Mouse (Mus musculus) CD4-positive, CD25-positive, alpha-beta regulatory T cell, adult 9 weeks (primary cell): ENCODE results near the gene Acbd5. TPM values are rescaled to one million over a fixed set of nuclear protein-coding genes. Genes with fewer than 3 reads are reported as not detected.

Experiments used
- polyA plus RNA-seq: library from polyadenylated mRNA; unstranded; fragments of 100-300 nt; shearing (Covaris generic); gene quantifications from one replicate; pipeline ENCODE4 v1.2.1, GENCODE M21; 2017

Gene Acbd5
- 69.0 TPM for polyA plus RNA-seq

GRCm38 (mm10) chr2:23067552-23068369 is at the start of gene Acbd5:
TSS of gene Acbd5 (plus strand) at chr2:23068167.

GRCm38 (mm10) chr2:23040001-23040646 is 27.8 kb upstream of the Acbd5 start, which contains the start of gene Abi1:
TSS of gene Abi1 (minus strand) at chr2:23040241.

DNA sequence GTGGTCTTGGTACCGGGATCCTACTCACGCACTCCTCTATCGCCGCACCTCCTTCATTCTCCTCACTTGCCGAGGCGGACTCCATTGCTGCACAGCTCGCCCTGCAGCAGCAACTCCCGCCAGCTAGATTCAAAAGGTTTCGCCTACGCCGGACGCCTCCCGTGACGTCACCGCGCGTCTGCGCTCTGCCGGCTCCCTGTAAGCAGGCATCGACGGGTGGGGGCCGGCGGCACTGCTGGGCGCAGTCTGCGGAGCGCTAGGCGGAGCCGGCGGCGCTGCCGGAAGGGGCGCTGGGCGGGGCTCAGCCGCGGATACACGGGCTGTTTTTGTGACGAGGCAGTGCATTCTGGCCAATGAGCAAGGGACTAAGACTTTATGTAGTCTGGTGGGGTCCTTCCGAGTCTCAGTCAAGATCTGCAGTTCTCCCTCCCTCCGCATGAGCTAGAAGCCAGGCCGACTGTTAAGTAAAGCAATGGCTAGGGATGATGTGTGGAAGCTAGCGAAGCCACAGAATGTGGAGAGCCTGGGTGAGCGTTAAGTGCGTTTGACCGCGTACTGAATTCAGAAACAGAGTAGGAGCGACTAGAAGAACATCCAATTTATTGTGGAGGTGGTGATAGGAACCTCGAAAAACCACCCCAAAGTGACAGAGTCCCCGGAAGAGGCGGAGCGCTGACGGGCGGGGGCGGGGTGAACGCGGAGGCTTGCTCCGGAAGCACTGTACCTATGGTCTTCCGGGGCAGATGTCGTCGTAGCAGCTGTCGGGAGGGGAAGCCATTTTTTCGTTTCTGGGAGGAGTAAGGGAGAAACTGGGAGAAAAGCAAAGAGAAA is 88.0 kb downstream of the Acbd5 start, which contains the start of the genes Mastl and Yme1l1:
Mastl (minus strand) TSS at position 248 of the 831 bp plus-strand sequence.
Yme1l1 (plus strand) TSS at position 593 of the 831 bp plus-strand sequence.

Other genes starting within 250 kb of the Acbd5 start
- gene Pdss1, start 172.6 kb upstream of the Acbd5 start, polyA plus RNA-seq = 8.5 TPM
- gene Abi1, start 27.9 kb upstream of the Acbd5 start, polyA plus RNA-seq = 176 TPM
- 1.1 TPM for gene Mastl, start 87.9 kb downstream of the Acbd5 start, polyA plus RNA-seq
- 87.4 TPM for gene Yme1l1, start 88.2 kb downstream of the Acbd5 start, polyA plus RNA-seq
- gene 4931423N10Rik, start 139.3 kb downstream of the Acbd5 start, polyA plus RNA-seq = not detected